Mouse (Mus musculus): ENCODE data around the gene Bsn. TPM values are rescaled to one million over a fixed set of nuclear protein-coding genes. Genes with fewer than 3 reads are reported as not detected.

Gene Bsn
- polyA plus RNA-seq, 1 experiment, result 0.56 TPM

DNA sequence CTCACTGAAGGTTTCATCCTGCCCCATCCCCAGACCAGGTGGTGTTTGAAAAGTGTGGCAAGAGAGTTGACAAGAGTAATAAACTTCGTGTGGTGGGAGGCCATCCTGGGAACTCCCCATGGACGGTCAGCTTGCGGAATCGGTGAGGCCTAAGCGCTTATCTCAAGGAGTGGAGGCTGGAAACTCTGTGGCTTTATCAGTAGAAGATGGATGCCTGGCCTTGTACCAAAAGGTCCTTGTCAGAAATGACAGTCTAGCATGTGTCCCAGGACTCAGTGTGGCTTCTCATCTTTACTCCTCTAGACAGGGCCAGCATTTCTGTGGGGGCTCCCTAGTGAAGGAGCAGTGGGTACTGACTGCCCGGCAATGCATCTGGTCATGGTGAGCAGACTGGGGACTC, 106.6 kb downstream of the Bsn start:
- Histone ChIP-seq H3ac (ENCODE audit: control insufficient read depth, insufficient read length) (no peak overlapping the region), H3K4me3 (no peak overlapping the region), H3K27me3 (ENCODE audit: control insufficient read depth, insufficient read depth, insufficient read length) (no peaks in the 10 kb centered on the region), H3K79me2 (ENCODE audit: control insufficient read depth, insufficient read depth) (peaks cover 4% of the 10 kb centered on the region), H3K36me3 (ENCODE audit: control insufficient read depth, insufficient read depth) (peaks cover 5% of the 10 kb centered on the region), H3K4me2 (ENCODE audit: low read depth) (no peak overlapping the region)
- TF ChIP-seq CEBPB (IDR thresholded peaks at IDR 0.05; ENCODE audit: insufficient read depth, poor library complexity, severe bottlenecking) (no peak), E2F4 (IDR thresholded peaks at IDR 0.05; ENCODE audit: insufficient read depth) (no peak), REST (IDR thresholded peaks at IDR 0.05; ENCODE audit: insufficient read depth, insufficient read length) (no peak), SRF (IDR thresholded peaks at IDR 0.05; ENCODE audit: control insufficient read depth, insufficient read length, low read depth) (no peak), MAX (IDR thresholded peaks at IDR 0.05; ENCODE audit: low read depth) (no peak), POLR2AphosphoS2 (IDR thresholded peaks at IDR 0.05; ENCODE audit: insufficient read length, low read depth) (no peak), TCF3 (IDR thresholded peaks at IDR 0.05; ENCODE audit: insufficient read length, low read depth) (no peak), TCF12 (IDR thresholded peaks at IDR 0.05; ENCODE audit: insufficient read depth, poor library complexity, severe bottlenecking) (no peak), POLR2A (IDR thresholded peaks at IDR 0.05; ENCODE audit: insufficient read length, low read depth) (no peak), USF1 (IDR thresholded peaks at IDR 0.05; ENCODE audit: low read depth) (no peak), MYOG (IDR thresholded peaks at IDR 0.05; ENCODE audit: control insufficient read depth in 1 of 3, insufficient read depth in 1 of 3, insufficient read length in 2 of 3, low read depth in 2 of 3) (no peak), MYOD1 (IDR thresholded peaks at IDR 0.05; ENCODE audit: control insufficient read depth in 1 of 3, insufficient read length in 2 of 3, low read depth in 2 of 3) (no peak)

GRCm38 (mm10) chr9:108082988-108083431, 107.2 kb downstream of the Bsn start, which contains the start of gene Rnf123:
Rnf123 (minus strand) TSS chr9:108083346.
- Histone ChIP-seq H3K4me3 (no peak within 1 kb of the TSS), H3ac (ENCODE audit: control insufficient read depth, insufficient read length) (no peak within 1 kb of the TSS), H3K79me2 (ENCODE audit: control insufficient read depth, insufficient read depth) (peaks cover 8% of the 10 kb centered on the region), H3K36me3 (ENCODE audit: control insufficient read depth, insufficient read depth) (peaks cover under 1% of the 10 kb centered on the region), H3K4me2 (ENCODE audit: low read depth) (no peak within 1 kb of the TSS), H3K27me3 (ENCODE audit: control insufficient read depth, insufficient read depth, insufficient read length) (no peaks in the 10 kb centered on the region)
- TF ChIP-seq POLR2AphosphoS2 (IDR thresholded peaks at IDR 0.05; ENCODE audit: insufficient read length, low read depth) (peak; percentile 78), SRF (IDR thresholded peaks at IDR 0.05; ENCODE audit: control insufficient read depth, insufficient read length, low read depth) (no peak), MAX (IDR thresholded peaks at IDR 0.05; ENCODE audit: low read depth) (no peak), CEBPB (IDR thresholded peaks at IDR 0.05; ENCODE audit: insufficient read depth, poor library complexity, severe bottlenecking) (no peak), POLR2A (IDR thresholded peaks at IDR 0.05; ENCODE audit: insufficient read length, low read depth) (peak; percentile 19)

GRCm38 (mm10) chr9:108082549-108082948, 107.6 kb downstream of the Bsn start:
- no peak overlapping the region for H3K4me2 ChIP-seq (ENCODE audit: low read depth)
- H3K4me3 ChIP-seq, result no peak overlapping the region
- no peaks in the 10 kb centered on the region for H3K27me3 ChIP-seq (ENCODE audit: control insufficient read depth, insufficient read depth, insufficient read length)
- H3K36me3 ChIP-seq (ENCODE audit: control insufficient read depth, insufficient read depth), result no peaks in the 10 kb centered on the region
- no peak overlapping the region for H3ac ChIP-seq (ENCODE audit: control insufficient read depth, insufficient read length)
- H3K79me2 ChIP-seq (ENCODE audit: control insufficient read depth, insufficient read depth), result peaks cover 8% of the 10 kb centered on the region
- TF ChIP-seq POLR2AphosphoS2 (IDR thresholded peaks at IDR 0.05; ENCODE audit: insufficient read length, low read depth) (no peak), MAX (IDR thresholded peaks at IDR 0.05; ENCODE audit: low read depth) (no peak), USF1 (IDR thresholded peaks at IDR 0.05; ENCODE audit: low read depth) (no peak), POLR2A (IDR thresholded peaks at IDR 0.05; ENCODE audit: insufficient read length, low read depth) (no peak), E2F4 (IDR thresholded peaks at IDR 0.05; ENCODE audit: insufficient read depth) (no peak), REST (IDR thresholded peaks at IDR 0.05; ENCODE audit: insufficient read depth, insufficient read length) (no peak), MYOG (IDR thresholded peaks at IDR 0.05; ENCODE audit: control insufficient read depth in 1 of 3, insufficient read depth in 1 of 3, insufficient read length in 2 of 3, low read depth in 2 of 3) (no peak)

DNA sequence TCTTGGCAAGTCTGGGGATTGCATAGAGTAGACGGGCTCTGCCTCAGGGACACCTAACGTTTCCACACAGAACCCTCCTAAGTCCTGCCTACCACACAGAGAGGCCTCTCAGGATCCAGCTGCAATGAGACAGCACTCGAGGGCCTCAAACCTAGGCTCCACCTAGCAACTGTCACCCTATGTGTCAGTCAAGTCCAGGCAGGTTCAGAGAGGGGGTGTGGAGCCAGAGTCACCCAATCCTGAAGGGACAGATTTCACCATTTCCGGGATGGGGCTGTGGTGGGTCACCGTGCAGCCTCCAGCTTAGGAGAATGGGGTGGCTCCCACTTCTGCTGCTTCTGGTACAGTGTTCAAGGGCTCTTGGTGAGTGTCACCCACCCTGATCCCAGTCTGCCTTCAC, 110.0 kb downstream of the Bsn start, which contains the start of gene Mst1:
Gene Mst1 (plus strand): TSS at position 269 of the 400 bp plus-strand sequence.
- H3ac ChIP-seq (ENCODE audit: control insufficient read depth, insufficient read length), result peak within 1 kb of the TSS; percentile 68
- TF ChIP-seq TCF12 (IDR thresholded peaks at IDR 0.05; ENCODE audit: insufficient read depth, poor library complexity, severe bottlenecking) (no peak), E2F4 (IDR thresholded peaks at IDR 0.05; ENCODE audit: insufficient read depth) (no peak), MYOG (IDR thresholded peaks at IDR 0.05; ENCODE audit: control insufficient read depth in 1 of 3, insufficient read depth in 1 of 3, insufficient read length in 2 of 3, low read depth in 2 of 3) (no peak), POLR2A (IDR thresholded peaks at IDR 0.05; ENCODE audit: insufficient read length, low read depth) (no peak), TCF3 (IDR thresholded peaks at IDR 0.05; ENCODE audit: insufficient read length, low read depth) (no peak), USF1 (IDR thresholded peaks at IDR 0.05; ENCODE audit: low read depth) (no peak), REST (IDR thresholded peaks at IDR 0.05; ENCODE audit: insufficient read depth, insufficient read length) (no peak), MYOD1 (IDR thresholded peaks at IDR 0.05; ENCODE audit: control insufficient read depth in 1 of 3, insufficient read length in 2 of 3, low read depth in 2 of 3) (no peak), POLR2AphosphoS2 (IDR thresholded peaks at IDR 0.05; ENCODE audit: insufficient read length, low read depth) (no peak), SRF (IDR thresholded peaks at IDR 0.05; ENCODE audit: control insufficient read depth, insufficient read length, low read depth) (no peak), CEBPB (IDR thresholded peaks at IDR 0.05; ENCODE audit: insufficient read depth, poor library complexity, severe bottlenecking) (no peak), MAX (IDR thresholded peaks at IDR 0.05; ENCODE audit: low read depth) (no peak)
- no peaks in the 10 kb centered on the region for H3K27me3 ChIP-seq (ENCODE audit: control insufficient read depth, insufficient read depth, insufficient read length)
- H3K36me3 ChIP-seq (ENCODE audit: control insufficient read depth, insufficient read depth), result no peaks in the 10 kb centered on the region
- peak within 1 kb of the TSS; percentile 88 for H3K4me2 ChIP-seq (ENCODE audit: low read depth)
- H3K79me2 ChIP-seq (ENCODE audit: control insufficient read depth, insufficient read depth), result peaks cover 8% of the 10 kb centered on the region
- H3K4me3 ChIP-seq, result peak within 1 kb of the TSS; percentile 71
